Mouse (Mus musculus): ENCODE measurements around the gene Snx22.

DNA sequence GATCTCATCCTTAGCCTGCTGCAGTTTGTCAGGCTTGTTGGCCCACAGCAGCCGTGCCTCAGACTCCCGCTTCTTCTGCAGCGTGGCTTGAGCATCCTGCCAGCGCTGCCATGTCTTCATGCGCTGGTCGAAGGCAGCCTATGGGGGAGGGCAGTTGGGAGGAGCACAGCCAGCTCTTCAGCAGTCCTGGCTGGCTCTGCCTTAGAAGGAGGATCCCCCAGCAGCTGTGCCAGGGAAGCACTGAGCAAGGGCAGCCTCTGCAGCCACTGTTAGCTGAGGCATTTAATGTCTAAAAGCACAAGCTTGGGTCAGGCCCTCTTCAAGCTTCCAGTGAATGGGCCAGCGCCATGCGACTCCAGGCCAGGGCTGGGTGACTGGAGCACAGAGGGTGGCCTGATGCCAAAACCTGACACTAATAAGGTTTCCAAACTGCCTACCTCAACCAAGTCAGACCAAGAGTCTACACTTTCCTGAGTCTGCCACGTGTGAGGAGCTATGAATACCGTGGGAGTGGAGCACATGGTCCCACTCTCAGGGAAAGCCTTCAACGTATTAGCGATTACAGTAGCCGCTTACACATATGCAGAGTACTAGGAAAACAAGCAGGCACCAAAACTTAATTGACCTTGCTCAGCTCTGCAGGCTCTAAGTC is 21.2 kb upstream of the Snx22 start:
- no peak for TF ChIP-seq GATA1 (IDR thresholded peaks at IDR 0.05; ENCODE audit: low read length)
- no peak for TF ChIP-seq TAL1 (IDR thresholded peaks at IDR 0.05; ENCODE audit: low read length)

All from erythroblast, embryonic 14.5 days (primary cell).